Mouse (Mus musculus) lung, postnatal 0 days (tissue): ENCODE measurements at regions not wholly inside any gene's neighbourhood (a gene's known extent, or its start where the extent isn't known, plus 50 kb on each side); places are given as distances from the start of the nearest gene placed in this dataset.

Experiments
- CTCF ChIP-seq: IDR thresholded peaks from 2 replicates; pipeline ENCODE4 v1.5.1; 2016; ENCODE audit warnings: antibody characterized with exemption, mild to moderate bottlenecking
- EP300 ChIP-seq: IDR thresholded peaks from 2 replicates; pipeline ENCODE4 v1.6.1; 2016; ENCODE audit warnings: antibody characterized with exemption, mild to moderate bottlenecking, control low read depth

DNA sequence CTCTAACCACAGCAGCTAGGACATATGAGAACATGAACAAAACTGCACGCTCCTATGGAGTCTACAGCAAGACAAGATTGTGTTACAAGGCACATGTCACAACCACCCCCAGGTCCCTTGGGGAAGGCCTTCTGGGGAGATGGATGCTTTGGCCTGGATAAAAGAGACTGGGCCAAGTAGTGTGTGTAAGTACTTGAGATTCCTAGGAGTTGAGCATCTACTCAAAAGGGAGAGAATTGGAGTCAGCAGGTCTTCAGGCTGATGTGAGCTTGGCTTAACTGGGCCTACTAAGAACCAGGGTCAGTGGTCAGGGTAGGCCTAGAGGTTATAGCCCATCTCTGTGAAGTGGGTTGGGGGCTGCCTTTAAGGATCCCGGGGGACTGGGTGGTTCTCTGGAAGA lies 62.8 kb downstream of the Adm start:
- TF ChIP-seq CTCF (no peak), EP300 (no peak)
